Mouse (Mus musculus) neural tube, embryonic 11.5 days (tissue): ENCODE measurements around the gene Dock7. TPM values are rescaled to one million over a fixed set of nuclear protein-coding genes. Genes with fewer than 3 reads are reported as not detected.
A peak's percentile ranks its signal among the peaks of the same experiment; 100 is the strongest.

Source experiments
- ATAC-seq: fragments of 200-750 bp; cut with Nextera tagmentation; 2 replicates; pipeline ENCODE4 v1.8.0; 2017; ENCODE audit warnings: moderate number of reproducible peaks, mild to moderate bottlenecking, moderate TSS enrichment, moderate library complexity; ENCODE audit not compliant: insufficient read depth, low FRiP score, low TSS enrichment
- DNase-seq: peaks from one replicate; pipeline ENCODE4 v3.0.0-alpha.2; 2015; ENCODE audit warnings: low spot score
- H3K27ac ChIP-seq: fragments of 300-500 bp; sonication (generic); 2 replicates; pipeline ENCODE4 v1.5.1; 2014; ENCODE audit warnings: low read depth, mild to moderate bottlenecking, low read length
- H3K27me3 ChIP-seq: fragments of 300-500 bp; sonication (generic); 2 replicates; pipeline ENCODE4 v1.6.1; 2014; ENCODE audit warnings: mild to moderate bottlenecking, low read length, mixed read lengths; ENCODE audit not compliant: control insufficient read depth, insufficient read depth
- H3K36me3 ChIP-seq: fragments of 300-500 bp; sonication (generic); 2 replicates; pipeline ENCODE4 v1.6.1; 2014; ENCODE audit warnings: mild to moderate bottlenecking, low read length, moderate library complexity, mixed read lengths; ENCODE audit not compliant: control insufficient read depth, insufficient read depth
- H3K4me1 ChIP-seq: fragments of 300-500 bp; sonication (generic); 2 replicates; pipeline ENCODE4 v1.6.1; 2014; ENCODE audit warnings: low read length, mixed read lengths; ENCODE audit not compliant: control insufficient read depth, insufficient read depth
- H3K4me2 ChIP-seq: fragments of 300-500 bp; sonication (generic); 2 replicates; pipeline ENCODE4 v1.6.1; 2014; ENCODE audit warnings: low read depth, mild to moderate bottlenecking, moderate library complexity
- H3K4me3 ChIP-seq: fragments of 300-500 bp; sonication (generic); 2 replicates; pipeline ENCODE4 v1.5.1; 2014; ENCODE audit warnings: low read depth, low read length
- H3K9ac ChIP-seq: fragments of 300-500 bp; sonication (generic); 2 replicates; pipeline ENCODE4 v1.6.1; 2014; ENCODE audit warnings: mild to moderate bottlenecking, low read length
- H3K9me3 ChIP-seq: fragments of 300-500 bp; sonication (generic); 2 replicates; pipeline ENCODE4 v1.6.1; 2016; ENCODE audit warnings: low read length; ENCODE audit not compliant: control insufficient read depth
- WGBS: fragments of 180-500 bp; shearing (Covaris S2); extraction: QIAGEN DNeasy Blood & Tissue Kit; methylation state at CpG from one replicate; pipeline ENCODE4 v1.1.7; 2014; 5-methylcytosine and 5-hydroxymethylcytosine counted together
- polyA plus RNA-seq: library from polyadenylated mRNA; unstranded; fragments of >200 nt; fragmentation: Nextera tagmentation; extraction: Ambion mirVana; gene quantifications from 2 replicates; pipeline ENCODE4 v1.2.1, GENCODE M21; 2014

The Dock7 gene
- polyA plus RNA-seq, 1 experiment from 2014 or later, result 114 TPM

DNA sequence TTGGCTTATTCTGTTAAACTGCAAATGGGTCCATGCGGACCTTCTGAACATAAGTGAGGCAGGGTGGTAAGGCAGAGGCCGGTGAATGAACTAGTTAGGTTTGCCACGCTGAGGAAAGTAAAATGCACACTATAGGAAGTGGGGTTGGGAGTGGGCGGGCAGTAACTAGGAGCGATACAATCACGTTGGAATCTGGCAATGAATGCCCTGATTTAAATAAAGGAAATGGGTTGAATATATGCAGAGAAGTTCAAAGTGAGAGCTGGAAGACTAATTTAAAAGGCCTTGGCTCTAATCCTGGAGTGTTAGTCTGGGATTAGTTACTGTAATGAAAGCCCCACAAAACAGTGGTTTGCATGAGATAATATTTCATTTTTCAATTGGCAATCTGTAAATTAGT, 12.0 kb upstream of the Dock7 start:
- H3K4me2 ChIP-seq, result no peak overlapping the region
- H3K4me1 ChIP-seq, result no peaks in the 10 kb centered on the region
- no peaks in the 10 kb centered on the region for H3K36me3 ChIP-seq
- DNase-seq (no peak), ATAC-seq (no peak)
- no peak overlapping the region for H3K9ac ChIP-seq
- no peaks in the 10 kb centered on the region for H3K27me3 ChIP-seq
- WGBS, result 80% methylated on average over 6 of the region's 6 CpGs
- H3K4me3 ChIP-seq, result no peak overlapping the region
- no peak overlapping the region for H3K27ac ChIP-seq
- no peaks in the 10 kb centered on the region for H3K9me3 ChIP-seq

DNA sequence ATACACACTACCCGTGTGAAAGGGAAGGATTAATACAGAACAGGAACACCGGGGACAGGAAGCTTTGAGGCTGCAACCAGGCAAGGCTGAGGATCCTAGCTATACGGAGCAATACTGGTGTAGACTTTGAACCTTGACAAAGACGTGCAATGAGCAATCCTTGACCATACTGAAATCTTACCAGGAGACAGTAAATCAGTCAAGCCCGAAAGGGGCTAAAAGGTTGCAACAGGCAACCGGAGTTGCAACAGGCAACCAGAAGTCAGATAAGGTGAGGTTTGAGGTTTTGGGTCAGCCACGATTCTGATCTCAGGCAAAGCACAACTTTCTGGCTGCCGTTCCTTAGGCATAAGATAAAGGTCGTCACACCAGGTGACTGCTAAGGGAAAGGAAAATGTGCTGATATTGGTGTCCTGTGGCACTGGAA, 10.5 kb upstream of the Dock7 start:
- Histone ChIP-seq H3K4me1 (no peaks in the 10 kb centered on the region), H3K4me3 (no peak overlapping the region), H3K9ac (no peak overlapping the region), H3K27me3 (no peaks in the 10 kb centered on the region), H3K27ac (no peak overlapping the region), H3K4me2 (no peak overlapping the region), H3K9me3 (no peaks in the 10 kb centered on the region), H3K36me3 (no peaks in the 10 kb centered on the region)
- DNase-seq (no peak), ATAC-seq (no peak)
- whole genome bisulfite sequencing, result 91% methylated on average over 9 of the region's 9 CpGs

DNA sequence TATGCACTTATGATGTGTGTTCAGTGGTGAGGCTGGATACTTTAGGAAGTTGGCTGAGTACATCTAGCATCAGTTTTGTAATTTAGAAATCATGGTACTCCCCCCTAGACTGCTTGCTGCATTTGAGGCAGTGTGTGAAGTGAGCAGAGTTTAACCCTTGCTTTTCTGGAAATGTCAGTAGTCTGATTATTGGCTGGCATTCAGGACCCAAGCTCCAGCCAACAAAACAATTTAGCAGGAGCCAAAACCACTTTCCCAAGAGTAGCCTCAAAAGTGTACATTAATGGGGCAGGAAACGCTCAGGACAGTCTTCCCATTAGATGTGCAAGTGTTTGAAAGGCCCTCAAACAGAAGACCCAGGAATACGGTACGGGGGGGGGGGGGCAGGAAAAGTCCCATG, 2.8 kb upstream of the Dock7 start:
- 65% methylated on average over 3 of the region's 3 CpGs for WGBS
- H3K4me3 ChIP-seq, result no peak overlapping the region
- ATAC-seq (no peak), DNase-seq (no peak)
- H3K27ac ChIP-seq, result no peak overlapping the region
- H3K27me3 ChIP-seq, result no peaks in the 10 kb centered on the region
- peaks cover 10% of the 10 kb centered on the region for H3K4me1 ChIP-seq
- H3K36me3 ChIP-seq, result no peaks in the 10 kb centered on the region
- no peaks in the 10 kb centered on the region for H3K9me3 ChIP-seq
- H3K4me2 ChIP-seq, result no peak overlapping the region
- H3K9ac ChIP-seq, result no peak overlapping the region

DNA sequence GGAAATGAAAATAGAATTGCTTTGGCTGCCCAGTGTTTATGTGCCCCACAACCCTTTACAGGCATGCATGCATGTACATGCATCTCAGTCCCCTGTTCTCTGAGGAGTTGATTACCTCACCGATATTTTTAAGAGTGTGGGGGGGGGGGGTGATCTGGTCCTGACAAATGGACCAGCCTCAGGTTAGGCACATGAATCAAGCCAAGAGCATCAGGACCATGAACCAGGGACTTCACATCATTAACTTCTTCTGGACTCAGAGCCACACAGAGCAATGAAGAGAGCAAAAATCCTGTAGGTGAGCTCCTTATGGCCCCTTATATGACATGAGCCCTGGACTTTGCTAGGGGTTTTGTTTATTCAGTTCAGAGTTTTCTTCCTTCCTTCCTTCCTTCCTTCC, 2.1 kb upstream of the Dock7 start:
- no peaks in the 10 kb centered on the region for H3K36me3 ChIP-seq
- H3K4me2 ChIP-seq, result no peak overlapping the region
- H3K27ac ChIP-seq, result no peak overlapping the region
- H3K9ac ChIP-seq, result no peak overlapping the region
- H3K4me1 ChIP-seq, result peaks cover 10% of the 10 kb centered on the region
- no peak for DNase-seq
- WGBS, result 83% methylated on average over 1 of the region's 1 CpGs
- no peaks in the 10 kb centered on the region for H3K9me3 ChIP-seq
- H3K27me3 ChIP-seq, result no peaks in the 10 kb centered on the region
- no peak for ATAC-seq
- no peak overlapping the region for H3K4me3 ChIP-seq

DNA sequence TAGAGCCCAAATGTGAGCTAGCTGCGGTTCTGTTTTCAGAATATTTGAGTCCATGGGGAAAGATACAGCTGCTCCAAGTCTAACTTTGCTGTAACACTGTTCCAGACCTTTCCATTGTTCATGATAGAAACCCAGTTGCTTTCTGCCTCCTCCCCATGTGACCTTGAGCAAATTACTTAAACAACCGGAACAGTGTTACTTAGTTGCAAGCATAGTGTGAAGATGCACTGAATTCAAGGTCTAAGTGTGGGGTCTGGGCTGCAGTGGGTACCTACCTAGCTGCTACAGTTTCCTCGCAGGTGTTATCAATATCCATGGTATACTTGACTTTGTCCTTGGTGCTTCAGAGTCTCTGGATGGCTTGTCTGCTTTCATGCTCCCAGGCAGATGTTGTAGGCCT, 1.3 kb upstream of the Dock7 start:
- H3K27me3 ChIP-seq, result no peaks in the 10 kb centered on the region
- WGBS, result 81% methylated on average over 3 of the region's 3 CpGs
- peaks cover 10% of the 10 kb centered on the region for H3K4me1 ChIP-seq
- DNase-seq (no peak), ATAC-seq (no peak)
- no peaks in the 10 kb centered on the region for H3K36me3 ChIP-seq
- H3K9ac ChIP-seq, result no peak overlapping the region
- H3K4me2 ChIP-seq, result no peak overlapping the region
- no peaks in the 10 kb centered on the region for H3K9me3 ChIP-seq
- no peak overlapping the region for H3K27ac ChIP-seq
- no peak overlapping the region for H3K4me3 ChIP-seq

DNA sequence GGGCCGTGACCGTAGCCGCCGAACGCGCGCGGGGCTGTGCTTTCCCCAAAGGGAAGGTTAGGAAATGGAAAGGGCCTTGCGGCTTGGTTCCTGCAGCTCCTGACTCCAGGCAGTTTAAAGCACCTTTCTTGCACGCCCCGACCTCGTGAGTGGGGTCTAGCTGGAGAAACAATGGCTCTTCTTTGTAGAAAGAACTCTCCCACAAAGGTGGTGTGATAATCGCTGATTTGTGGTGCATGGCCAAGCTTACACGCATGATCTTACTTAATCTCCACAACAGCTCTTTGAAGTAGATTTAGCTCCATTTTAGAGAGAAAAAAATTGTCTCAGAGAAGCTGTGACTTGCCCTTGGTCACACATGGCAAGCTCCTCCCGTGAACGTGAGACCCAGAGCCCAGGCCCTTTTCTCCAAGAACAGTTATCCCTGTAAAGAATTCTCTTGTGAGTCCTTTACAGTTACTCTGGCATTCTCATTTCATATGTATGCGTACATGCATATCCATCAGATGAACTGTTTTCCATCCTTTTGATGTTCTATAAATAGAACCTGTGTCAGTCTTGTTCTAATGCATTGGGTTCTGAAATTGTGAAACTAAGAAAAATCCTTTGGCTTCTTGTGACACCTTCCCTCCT, 524 bp upstream of the Dock7 start:
- ATAC-seq (peak; percentile 31), DNase-seq (no peak)
- no peaks in the 10 kb centered on the region for H3K36me3 ChIP-seq
- peak overlapping the region; percentile 99 for H3K9ac ChIP-seq
- peak overlapping the region; percentile 99 for H3K4me3 ChIP-seq
- H3K4me2 ChIP-seq, result peak overlapping the region; percentile 74
- H3K27ac ChIP-seq, result peak overlapping the region; percentile 90; the same call in 1 of the 2 replicates
- no peaks in the 10 kb centered on the region for H3K9me3 ChIP-seq
- 5% methylated on average over 17 of the region's 17 CpGs for WGBS
- no peaks in the 10 kb centered on the region for H3K27me3 ChIP-seq
- H3K4me1 ChIP-seq, result peaks cover 10% of the 10 kb centered on the region

DNA sequence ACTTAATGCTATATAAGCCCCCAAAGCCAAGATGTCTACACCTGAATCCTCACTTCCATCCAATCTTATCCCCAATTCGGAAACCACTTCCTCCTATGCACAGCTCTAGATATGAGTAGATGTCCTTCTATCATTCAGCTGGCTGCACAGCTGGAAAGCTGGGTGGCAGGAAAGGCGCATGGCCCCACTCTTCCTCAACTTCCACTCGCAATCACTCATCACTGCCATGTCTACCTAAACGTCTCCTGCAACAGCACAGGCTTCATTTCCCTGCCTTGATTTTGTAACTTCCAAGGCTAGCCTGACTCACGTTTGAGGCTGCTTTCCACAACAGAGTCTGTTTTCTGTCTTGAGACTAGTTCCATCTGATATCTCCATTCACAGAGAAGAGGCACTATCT, 1.7 kb downstream of the Dock7 start:
- H3K27ac ChIP-seq, result no peak overlapping the region
- no peak overlapping the region for H3K9ac ChIP-seq
- peaks cover 10% of the 10 kb centered on the region for H3K4me1 ChIP-seq
- DNase-seq, result no peak
- H3K4me3 ChIP-seq, result peak overlapping the region; percentile 3; the same call in 1 of the 2 replicates
- WGBS, result 54% methylated on average over 5 of the region's 5 CpGs
- H3K4me2 ChIP-seq, result peak overlapping the region; percentile 74
- no peaks in the 10 kb centered on the region for H3K9me3 ChIP-seq
- ATAC-seq, result no peak
- no peaks in the 10 kb centered on the region for H3K27me3 ChIP-seq
- no peaks in the 10 kb centered on the region for H3K36me3 ChIP-seq

DNA sequence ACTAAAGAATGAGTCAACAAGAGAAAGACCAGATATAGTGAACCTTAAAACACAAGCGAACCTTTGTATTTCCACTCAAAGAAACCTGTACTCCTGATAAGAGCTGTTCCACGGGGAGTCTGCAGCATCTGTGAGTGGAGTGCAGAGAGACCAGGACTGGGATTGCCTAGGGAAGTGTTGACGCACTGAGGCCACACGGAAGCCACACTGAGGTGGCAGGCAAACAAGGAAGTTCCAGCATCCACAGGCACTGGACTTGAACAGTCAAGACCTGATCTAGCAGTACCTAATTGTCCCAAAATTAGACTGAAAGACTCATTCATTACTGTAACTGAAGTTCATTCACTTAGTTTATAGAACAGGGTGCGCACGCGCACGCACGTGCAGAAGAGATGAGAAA, 4.9 kb downstream of the Dock7 start:
- Histone ChIP-seq H3K9me3 (no peaks in the 10 kb centered on the region), H3K36me3 (no peaks in the 10 kb centered on the region), H3K4me2 (no peak overlapping the region), H3K27me3 (no peaks in the 10 kb centered on the region), H3K27ac (no peak overlapping the region), H3K4me1 (peaks cover 7% of the 10 kb centered on the region), H3K9ac (no peak overlapping the region), H3K4me3 (no peak overlapping the region)
- ATAC-seq (no peak), DNase-seq (no peak)
- 87% methylated on average over 9 of the region's 9 CpGs for WGBS

DNA sequence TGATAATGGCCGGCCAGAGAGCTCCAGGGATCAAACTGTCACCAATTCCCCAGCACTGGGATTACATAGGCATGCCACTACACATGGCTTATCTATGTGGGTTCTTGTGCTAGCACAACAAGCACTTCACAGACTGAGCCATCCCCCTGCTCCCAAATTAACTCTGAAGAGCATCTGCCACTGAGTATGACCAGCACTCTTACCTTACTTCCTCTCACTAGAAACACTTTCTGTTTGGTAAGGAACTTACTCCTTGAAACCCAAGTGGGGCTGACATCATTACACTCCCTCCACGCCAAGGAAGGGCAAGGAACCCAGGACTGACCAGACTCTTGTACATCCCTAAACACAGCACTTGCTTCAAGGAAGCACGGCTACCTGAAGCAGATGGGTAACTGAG, 9.0 kb downstream of the Dock7 start:
- no peak overlapping the region for H3K9ac ChIP-seq
- no peaks in the 10 kb centered on the region for H3K27me3 ChIP-seq
- peaks cover 7% of the 10 kb centered on the region; the same call in 1 of the 2 replicates for H3K4me1 ChIP-seq
- no peak overlapping the region for H3K4me3 ChIP-seq
- DNase-seq (no peak), ATAC-seq (no peak)
- H3K4me2 ChIP-seq, result no peak overlapping the region
- 92% methylated on average over 3 of the region's 3 CpGs for WGBS
- H3K9me3 ChIP-seq, result no peaks in the 10 kb centered on the region
- no peaks in the 10 kb centered on the region for H3K36me3 ChIP-seq
- H3K27ac ChIP-seq, result no peak overlapping the region
